Mouse (Mus musculus) embryonic fibroblast, embryonic 13.5 days (primary cell): ENCODE measurements around the gene Gm20388.

Experiments used
- CTCF ChIP-seq: IDR thresholded peaks from 2 replicates; pipeline ENCODE4 v1.5.1; 2011; ENCODE audit warnings: mild to moderate bottlenecking, control low read depth, low read length, moderate library complexity, borderline replicate concordance; ENCODE audit not compliant: insufficient read depth
- POLR2A ChIP-seq: IDR thresholded peaks from 2 replicates; pipeline ENCODE4 v1.6.1; 2011; ENCODE audit warnings: low read depth, mild to moderate bottlenecking, control low read depth, low read length, moderate library complexity

DNA sequence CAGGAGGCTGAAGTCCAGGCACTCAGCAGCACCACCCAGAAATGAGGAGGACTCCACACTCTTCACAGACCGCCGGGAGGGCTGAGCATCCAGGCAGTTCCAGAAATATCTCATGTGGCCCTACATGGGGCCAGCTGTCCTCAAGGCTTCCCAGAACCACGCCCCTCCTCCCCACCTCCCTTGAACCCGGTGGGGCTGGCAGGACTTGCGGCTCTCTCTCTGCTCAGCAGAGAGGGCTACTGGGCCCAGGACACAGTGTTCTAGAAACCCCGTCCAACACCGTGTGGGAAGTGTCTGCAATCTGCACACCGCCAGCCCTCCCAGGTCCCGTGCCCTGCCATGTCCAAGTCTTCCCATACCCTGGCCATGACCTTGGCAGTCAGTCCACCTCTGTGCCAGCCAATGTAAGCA is 1652.3 kb downstream of the Gm20388 start:
- TF ChIP-seq POLR2A (no peak), CTCF (no peak)
